Mouse (Mus musculus) bone marrow, adult 2 months (tissue): Measurements from ENCODE around the gene 1700086D15Rik. TPM values are rescaled to one million over a fixed set of nuclear protein-coding genes. Genes with fewer than 3 reads are reported as not detected.

Source experiments
- H3K27ac ChIP-seq: fragments of 200-500 bp; 2 replicates; pipeline ENCODE4 v1.5.1; 2012; ENCODE audit warnings: low read depth, mild to moderate bottlenecking, control low read depth, inconsistent platforms, low read length; ENCODE audit not compliant: control insufficient read depth, poor library complexity, insufficient read depth
- H3K4me1 ChIP-seq: fragments of 200-500 bp; 2 replicates; pipeline ENCODE4 v1.6.1; 2011; ENCODE audit warnings: low read length; ENCODE audit not compliant: control insufficient read depth, insufficient read depth
- H3K4me3 ChIP-seq: fragments of 200-500 bp; replicated peaks from 2 replicates; pipeline ENCODE3; 2011; ENCODE audit warnings: mild to moderate bottlenecking, low read depth, low read length, control low read depth; ENCODE audit not compliant: control insufficient read depth
- CTCF ChIP-seq: fragments of 200-500 bp; IDR thresholded peaks from 2 replicates; pipeline ENCODE4 v1.5.1; 2011; ENCODE audit warnings: low read length, control low read depth; ENCODE audit not compliant: control insufficient read depth, insufficient read depth
- POLR2A ChIP-seq: fragments of 200-500 bp; IDR thresholded peaks from 2 replicates; pipeline ENCODE4 v1.6.1; 2011; ENCODE audit warnings: low read depth, mild to moderate bottlenecking, control low read depth, low read length, borderline replicate concordance; ENCODE audit not compliant: control insufficient read depth
- WGBS: fragments of 180-500 bp; shearing (Covaris S2); methylation state at CpG from one replicate; pipeline ENCODE4 v1.1.7; 2018; 5-methylcytosine and 5-hydroxymethylcytosine counted together
- polyA plus RNA-seq: library from polyadenylated mRNA; stranded (reverse); fragments of >200 nt; gene quantifications from 2 replicates; pipeline ENCODE4 v1.2.4, GENCODE M21; 2011; ENCODE audit warnings: low replicate concordance; ENCODE audit not compliant: missing spikeins, insufficient read depth, insufficient read length

1700086D15Rik gene
- polyA plus RNA-seq, 1 experiment, result not detected

GRCm38 (mm10) chr11:65104076-65104475, 55.6 kb downstream of the 1700086D15Rik start:
- TF ChIP-seq POLR2A (no peak), CTCF (no peak)
- no peak overlapping the region for H3K4me3 ChIP-seq
- no peak overlapping the region for H3K27ac ChIP-seq
- H3K4me1 ChIP-seq, result no peaks in the 10 kb centered on the region
- 86% methylated on average over 3 of the region's 3 CpGs for WGBS

Other genes with a start within 250 kb of the 1700086D15Rik start
- gene Elac2, start 180.9 kb downstream of the 1700086D15Rik start, polyA plus RNA-seq, result 3.1 and 8.0 TPM in 2 replicates
- 0.45 TPM in 1 of 2 replicates, not detected in the other for gene Arhgap44, start 3.1 kb upstream of the 1700086D15Rik start, polyA plus RNA-seq
- gene Myocd, start 110.1 kb upstream of the 1700086D15Rik start, polyA plus RNA-seq, result not detected in 2 replicates